Comparison of ENCODE assay signal across 8 mouse cellular contexts in genomic region chr17:24478663-24479380, GRCm38 (mm10). TPM values are rescaled to one million over a fixed set of nuclear protein-coding genes. Genes with fewer than 3 reads are reported as not detected.
DNase-seq lines count a peak whose midpoint lies in the region; ATAC-seq and TF ChIP-seq lines count a peak whose summit lies in the region.

Gene Mlst8 (minus strand): TSS chr17:24479078.

- 0 out of 2 replicates have a peak, but pooled peaks have one; percentile 34 for TF ChIP-seq EP300 in ES-Bruce4 (IDR thresholded peaks at IDR 0.05; ENCODE audit: insufficient read depth, low read depth, low read length)

- H3K4me2 ChIP-seq in forebrain, embryonic 14.5 days (ENCODE audit: low read length): peak within 1 kb of the TSS; percentile 62
- H3K4me2 ChIP-seq in neural tube, embryonic 15.5 days: peak within 1 kb of the TSS; percentile 62

- peak within 1 kb of the TSS; percentile 70 for H3K9ac ChIP-seq in ES-Bruce4 (ENCODE audit: low read depth, poor library complexity, severe bottlenecking)
- H3K9ac ChIP-seq in forebrain, embryonic 14.5 days (ENCODE audit: low read length): peak within 1 kb of the TSS; percentile 85
- H3K9ac ChIP-seq in neural tube, embryonic 15.5 days (replicated peaks): peak within 1 kb of the TSS; percentile 87

- no peaks in the 10 kb centered on the region for H3K27me3 ChIP-seq in ES-Bruce4 (ENCODE audit: control insufficient read depth, insufficient read depth, low read length, poor library complexity, severe bottlenecking)
- H3K27me3 ChIP-seq in forebrain, embryonic 14.5 days (replicated peaks; ENCODE audit: control insufficient read depth, insufficient read depth, low read length): no peaks in the 10 kb centered on the region
- no peaks in the 10 kb centered on the region for H3K27me3 ChIP-seq in neural tube, embryonic 15.5 days (replicated peaks)

- peak within 1 kb of the TSS; percentile 86 for H3K27ac ChIP-seq in ES-Bruce4 (ENCODE audit: insufficient read depth, low read length)
- H3K27ac ChIP-seq in forebrain, embryonic 14.5 days (ENCODE audit: low read depth, low read length): peak within 1 kb of the TSS; percentile 96
- peak within 1 kb of the TSS; percentile 98 for H3K27ac ChIP-seq in neural tube, embryonic 15.5 days (replicated peaks)

- under 1% methylated on average over 43 of the region's 48 CpGs for WGBS in forebrain, embryonic 14.5 days
- under 1% methylated on average over 48 of the region's 48 CpGs for WGBS in neural tube, embryonic 15.5 days

- peak; percentile 98 for DNase-seq in forebrain, embryonic 14.5 days (ENCODE audit: low spot score)
- DNase-seq in heart, postnatal 14 days: peak; percentile 98 to 99
- DNase-seq in layer of hippocampus, adult 11-12 months (ENCODE audit: low spot score): peak; percentile 98
- DNase-seq in lung, adult 18-20 months: peak; percentile 95 to 97
- peak; percentile 95 for DNase-seq in testis, postnatal 14 days (ENCODE audit: low spot score)

- peak within 1 kb of the TSS; percentile 94 for H3K4me3 ChIP-seq in ES-Bruce4 (ENCODE audit: low read depth, low read length)
- H3K4me3 ChIP-seq in forebrain, embryonic 14.5 days (ENCODE audit: low read depth, low read length): peak within 1 kb of the TSS; percentile 77
- peak within 1 kb of the TSS; percentile 77 for H3K4me3 ChIP-seq in neural tube, embryonic 15.5 days (replicated peaks)

- ATAC-seq in cerebellum, adult (ENCODE audit: insufficient number of reproducible peaks, low FRiP score, low TSS enrichment): peak; percentile 84
- peak; percentile 95 for ATAC-seq in forebrain, embryonic 14.5 days
- ATAC-seq in neural tube, embryonic 15.5 days (ENCODE audit: low FRiP score): peak; percentile 92

- H3K9me3 ChIP-seq in ES-Bruce4 (replicated peaks; ENCODE audit: control insufficient read depth, insufficient read depth, low read length, poor library complexity, severe bottlenecking): no peaks in the 10 kb centered on the region
- H3K9me3 ChIP-seq in forebrain, embryonic 14.5 days (replicated peaks; ENCODE audit: control insufficient read depth, low read length): no peaks in the 10 kb centered on the region
- no peaks in the 10 kb centered on the region for H3K9me3 ChIP-seq in neural tube, embryonic 15.5 days (replicated peaks)

- peak; percentile 92 for TF ChIP-seq CTCF in ES-Bruce4 (IDR thresholded peaks at IDR 0.05; ENCODE audit: low read depth, low read length)

- peaks cover 5% of the 10 kb centered on the region; the same call in 1 of the 2 replicates for H3K36me3 ChIP-seq in ES-Bruce4 (ENCODE audit: control insufficient read depth, insufficient read depth, low read length, poor library complexity, severe bottlenecking)
- peaks cover 39% of the 10 kb centered on the region for H3K36me3 ChIP-seq in forebrain, embryonic 14.5 days (ENCODE audit: control insufficient read depth, insufficient read depth, low read length)
- H3K36me3 ChIP-seq in neural tube, embryonic 15.5 days: peaks cover 30% of the 10 kb centered on the region

- intact Hi-C loops in heart, postnatal 14 days (cut with DNase I): no loop called here

- TF ChIP-seq POLR2A in ES-Bruce4 (IDR thresholded peaks at IDR 0.05; ENCODE audit: insufficient read depth, low read length): peak; percentile 37

- H3K4me1 ChIP-seq in ES-Bruce4 (ENCODE audit: control insufficient read depth, insufficient read depth, low read length): peaks cover 1% of the 10 kb centered on the region
- peaks cover 6% of the 10 kb centered on the region; the same call in 1 of the 2 replicates for H3K4me1 ChIP-seq in forebrain, embryonic 14.5 days (ENCODE audit: control insufficient read depth, insufficient read depth, low read length)
- peaks cover 38% of the 10 kb centered on the region for H3K4me1 ChIP-seq in neural tube, embryonic 15.5 days

RNA-seq across cellular contexts. Expression of gene Mlst8, which starts in this region (rescaled TPM):
- 20.4 and 22.8 TPM in 2 replicates for polyA plus RNA-seq in ES-Bruce4 (2011; ENCODE audit: insufficient read depth, insufficient read length, low read depth, missing spikeins)
- polyA plus RNA-seq in forebrain, embryonic 14.5 days (2014; fragmentation: Nextera tagmentation; extraction: Ambion mirVana): 31.8 and 37.2 TPM in 2 replicates
- 10 to 100 TPM in 1 of 2 experiments, 1 to 10 TPM in 1; 10.0 to 10.8 TPM for total RNA-seq in heart, postnatal 14 days (2021)
- polyA plus RNA-seq in neural tube, embryonic 15.5 days (2015; fragmentation: Nextera tagmentation; extraction: Ambion mirVana): 29.5 and 33.1 TPM in 2 replicates

Comparison
In these comparisons a context has a peak if more than half of its experiments do, and no peak if none do; other contexts are left out.
1. Peak in every context shown above with its lines: DNase-seq, ATAC-seq, H3K4me3 ChIP-seq and H3K27ac ChIP-seq.